Mouse (Mus musculus): ENCODE measurements around the gene Tcl1b1.
"Not testable (repeated sequence)": the region's sequence is repeated elsewhere in the genome, so short reads cannot be mapped to it uniquely, and the experiment has no call there.

Gene Tcl1b1

DNA sequence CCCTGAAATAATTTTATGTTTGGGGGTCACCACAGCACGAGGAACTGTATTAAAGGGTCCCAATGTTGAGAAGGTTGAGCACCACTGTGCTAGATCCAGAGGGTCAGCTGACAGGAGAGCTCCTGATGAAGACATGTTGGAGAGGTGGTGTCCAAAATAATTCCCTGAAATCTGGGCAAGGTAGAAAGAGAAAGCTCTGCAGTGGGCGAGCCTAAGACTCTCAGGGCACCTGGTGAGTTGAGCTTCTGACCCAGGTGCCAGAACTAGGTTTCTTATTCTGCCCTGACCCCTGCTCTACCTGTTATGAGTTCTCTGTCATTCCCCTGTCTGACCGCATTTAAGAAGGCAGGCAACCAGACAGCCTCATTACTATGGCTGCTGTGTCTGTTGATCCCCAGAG lies 16.6 kb downstream of the Tcl1b1 start, which contains the start of gene Tcl1b5:
Gene Tcl1b5 (plus strand): TSS at position 301 of the 400 bp plus-strand sequence.
- in situ Hi-C loops (cut with MboI; ENCODE audit: low pct_unique_long_range_greater_than_20kb in 1 of 2, low sequenced_read_pairs in 2 of 2, unreplicated experiment in 1 of 2): not testable (repeated sequence)

DNA sequence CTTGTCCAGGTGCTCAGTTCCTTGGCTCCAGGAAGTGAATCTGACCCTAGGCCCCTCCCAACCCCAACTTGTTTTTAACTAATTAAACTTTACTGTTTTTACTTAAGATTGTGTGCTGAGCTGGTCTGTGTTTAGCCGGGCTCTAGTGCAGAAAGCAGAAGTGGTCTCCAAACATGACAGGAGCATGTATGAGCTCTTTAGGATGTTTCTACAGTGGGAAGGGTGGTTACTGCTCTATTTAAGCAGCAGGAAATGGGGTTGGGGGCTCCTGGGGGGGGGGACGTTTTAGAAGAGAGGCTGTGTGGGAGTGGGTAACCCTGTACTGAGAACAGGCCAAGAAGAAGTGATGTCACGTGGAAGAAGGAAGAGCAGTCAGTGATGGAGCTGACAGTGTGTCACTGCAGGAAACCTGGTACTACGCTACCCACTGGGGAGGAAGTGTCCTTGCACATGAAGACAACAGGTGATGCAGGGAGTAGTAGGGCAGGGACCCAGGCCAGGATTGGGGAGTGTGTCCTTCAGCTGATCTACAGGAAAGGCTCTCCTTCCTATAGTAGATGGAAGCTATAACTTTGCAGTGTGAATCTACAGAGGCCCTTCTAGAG lies 21.7 kb downstream of the Tcl1b1 start:
- in situ Hi-C loops (cut with MboI; ENCODE audit: low pct_unique_long_range_greater_than_20kb in 1 of 2, low sequenced_read_pairs in 2 of 2, unreplicated experiment in 1 of 2): not testable (repeated sequence)

- in situ Hi-C loops (cut with MboI; ENCODE audit: low pct_unique_long_range_greater_than_20kb in 1 of 2, low sequenced_read_pairs in 2 of 2, unreplicated experiment in 1 of 2): not testable (repeated sequence)
Observed at GRCm38 (mm10) chr12:105188980-105189379, 29.5 kb downstream of the Tcl1b1 start.

GRCm38 (mm10) chr12:105190743-105191142 lies 31.3 kb downstream of the Tcl1b1 start, which contains the start of gene Tcl1b3:
Tcl1b3 (plus strand) TSS chr12:105191043.
- in situ Hi-C loops (cut with MboI; ENCODE audit: low pct_unique_long_range_greater_than_20kb in 1 of 2, low sequenced_read_pairs in 2 of 2, unreplicated experiment in 1 of 2): not testable (repeated sequence)

- in situ Hi-C loops (cut with MboI; ENCODE audit: low pct_unique_long_range_greater_than_20kb in 1 of 2, low sequenced_read_pairs in 2 of 2, unreplicated experiment in 1 of 2): not testable (repeated sequence)
Observed at GRCm38 (mm10) chr12:105199684-105200497, 40.4 kb downstream of the Tcl1b1 start.

GRCm38 (mm10) chr12:105201657-105202056 lies 42.2 kb downstream of the Tcl1b1 start, which contains the start of gene Tcl1b4:
Tcl1b4 (plus strand) TSS chr12:105201957.
- in situ Hi-C loops (cut with MboI; ENCODE audit: low pct_unique_long_range_greater_than_20kb in 1 of 2, low sequenced_read_pairs in 2 of 2, unreplicated experiment in 1 of 2): not testable (repeated sequence)

GRCm38 (mm10) chr12:105207071-105207470 lies 47.6 kb downstream of the Tcl1b1 start:
- in situ Hi-C loops (cut with MboI; ENCODE audit: low pct_unique_long_range_greater_than_20kb in 1 of 2, low sequenced_read_pairs in 2 of 2, unreplicated experiment in 1 of 2): no loop called here

DNA sequence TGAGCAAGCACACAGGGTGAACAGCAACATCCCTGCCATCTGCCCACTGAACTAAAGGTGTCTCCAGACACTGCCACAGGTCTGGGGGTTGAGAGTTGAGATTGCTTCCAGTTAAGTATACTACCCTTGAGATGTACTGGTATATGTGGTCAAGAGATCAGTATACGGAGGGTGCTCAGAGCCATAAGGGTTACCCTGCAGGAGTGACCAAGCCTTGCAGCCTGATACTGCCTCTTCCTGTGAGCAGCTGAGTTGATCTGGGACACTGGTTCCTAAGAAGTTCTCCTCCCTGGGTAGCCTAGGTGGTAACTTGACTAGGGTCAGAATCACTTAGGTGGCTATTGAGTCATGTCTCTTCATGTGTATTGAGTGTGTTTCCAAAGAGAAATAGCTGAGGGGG lies 49.0 kb downstream of the Tcl1b1 start:
- in situ Hi-C loops (cut with MboI; ENCODE audit: low pct_unique_long_range_greater_than_20kb in 1 of 2, low sequenced_read_pairs in 2 of 2, unreplicated experiment in 1 of 2): no loop called here

DNA sequence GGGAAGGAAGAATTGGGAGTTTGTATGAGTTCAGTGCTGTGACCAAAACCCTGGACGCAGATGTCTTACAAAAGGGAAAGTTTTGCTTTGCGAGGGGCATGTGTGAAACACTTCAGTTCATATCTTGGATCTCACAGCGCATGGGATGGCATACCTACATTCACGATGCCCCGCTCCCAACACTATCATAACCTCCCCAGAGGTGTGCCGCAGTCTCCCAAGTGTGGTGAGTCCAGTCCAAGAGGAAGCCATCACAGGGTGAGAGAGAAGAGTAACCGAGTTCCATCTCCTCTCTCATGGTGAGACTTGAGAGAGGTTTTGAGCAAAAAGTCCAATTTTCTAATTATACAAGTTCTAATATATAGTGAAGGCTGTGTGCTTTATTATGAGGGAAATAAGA lies 49.7 kb downstream of the Tcl1b1 start:
- in situ Hi-C loops (cut with MboI; ENCODE audit: low pct_unique_long_range_greater_than_20kb in 1 of 2, low sequenced_read_pairs in 2 of 2, unreplicated experiment in 1 of 2): no loop called here
